Mouse (Mus musculus) neural tube, embryonic 14.5 days (tissue): ENCODE data around the gene Tle4. TPM values are rescaled to one million over a fixed set of nuclear protein-coding genes. Genes with fewer than 3 reads are reported as not detected.
A peak's percentile ranks its signal among the peaks of the same experiment; 100 is the strongest.

Experiments used
- ATAC-seq: fragments of 200-750 bp; cut with Nextera tagmentation; 2 replicates; pipeline ENCODE4 v1.8.0; 2017; ENCODE audit warnings: low read depth, mild to moderate bottlenecking, moderate TSS enrichment, moderate library complexity
- H3K27ac ChIP-seq: fragments of 300-500 bp; sonication (generic); 2 replicates; pipeline ENCODE4 v1.5.1; 2014; ENCODE audit warnings: low read depth, mild to moderate bottlenecking, control low read depth, low read length, moderate library complexity, mixed read lengths
- H3K27me3 ChIP-seq: fragments of 300-500 bp; sonication (generic); 2 replicates; pipeline ENCODE4 v1.6.1; 2014; ENCODE audit warnings: low read length; ENCODE audit not compliant: control insufficient read depth, insufficient read depth
- H3K36me3 ChIP-seq: fragments of 300-500 bp; sonication (generic); 2 replicates; pipeline ENCODE4 v1.6.1; 2014; ENCODE audit warnings: low read length, mixed read lengths; ENCODE audit not compliant: control insufficient read depth, insufficient read depth
- H3K4me1 ChIP-seq: fragments of 300-500 bp; sonication (generic); 2 replicates; pipeline ENCODE4 v1.6.1; 2014; ENCODE audit warnings: low read length; ENCODE audit not compliant: control insufficient read depth, insufficient read depth
- H3K4me2 ChIP-seq: fragments of 300-500 bp; sonication (generic); 2 replicates; pipeline ENCODE4 v1.6.1; 2014; ENCODE audit warnings: mild to moderate bottlenecking, low read depth, low read length, control low read depth
- H3K4me3 ChIP-seq: fragments of 300-500 bp; sonication (generic); 2 replicates; pipeline ENCODE4 v1.5.1; 2014; ENCODE audit warnings: low read depth, low read length, control low read depth, mixed read lengths
- H3K9ac ChIP-seq: fragments of 300-500 bp; sonication (generic); replicated peaks from 2 replicates; pipeline ENCODE4 v1.6.1; 2014; ENCODE audit warnings: low read depth, mild to moderate bottlenecking, control low read depth, low read length, mixed read lengths
- H3K9me3 ChIP-seq: fragments of 300-500 bp; sonication (generic); 2 replicates; pipeline ENCODE4 v1.6.1; 2016; ENCODE audit warnings: low read length; ENCODE audit not compliant: control insufficient read depth
- WGBS: fragments of 180-500 bp; shearing (Covaris S2); extraction: QIAGEN DNeasy Blood & Tissue Kit; methylation state at CpG from one replicate; pipeline ENCODE4 v1.1.7; 2014; 5-methylcytosine and 5-hydroxymethylcytosine counted together
- polyA plus RNA-seq: library from polyadenylated mRNA; unstranded; fragments of >200 nt; fragmentation: Nextera tagmentation; extraction: Ambion mirVana; gene quantifications from 2 replicates; pipeline ENCODE4 v1.2.1, GENCODE M21; 2014

Gene Tle4
- polyA plus RNA-seq, 1 experiment from 2014 or later = 27.0 TPM

DNA sequence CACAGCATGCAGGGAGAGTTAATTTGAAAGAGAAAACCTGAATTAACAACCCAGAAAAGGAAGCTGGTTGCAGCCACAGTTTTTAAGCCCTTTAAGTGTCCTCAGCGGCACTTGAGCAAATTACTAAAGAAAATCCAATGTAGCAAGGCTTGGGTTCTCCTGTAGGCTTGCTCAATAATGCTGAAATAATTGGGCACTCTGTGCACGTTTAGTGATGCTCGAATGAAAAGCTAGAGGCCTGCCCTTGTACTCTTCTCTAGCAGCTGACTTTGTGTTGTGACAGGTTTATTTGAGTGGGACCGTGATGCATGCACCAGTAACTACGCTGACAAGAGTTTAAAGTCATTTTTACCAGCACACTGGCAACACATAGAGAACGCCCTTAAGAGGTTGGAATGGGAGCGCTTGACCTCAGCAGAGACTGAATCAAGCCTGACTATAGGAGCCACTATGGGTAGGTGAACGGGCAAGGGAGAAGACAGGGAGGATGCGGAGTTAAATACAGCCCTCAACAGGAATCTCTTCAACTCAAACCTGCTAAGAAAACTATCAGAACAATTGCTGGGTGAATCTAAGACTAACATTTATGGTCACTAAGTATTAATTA lies 79.3 kb downstream of the Tle4 start:
- Histone ChIP-seq H3K27ac (no peak overlapping the region), H3K4me2 (no peak overlapping the region), H3K36me3 (no peaks in the 10 kb centered on the region), H3K27me3 (no peaks in the 10 kb centered on the region), H3K9me3 (no peaks in the 10 kb centered on the region), H3K4me1 (peaks cover 4% of the 10 kb centered on the region; the same call in 1 of the 2 replicates), H3K4me3 (no peak overlapping the region), H3K9ac (no peak overlapping the region)
- ATAC-seq = peak; percentile 69; the same call in 1 of the 2 replicates
- 26% methylated on average over 9 of the region's 9 CpGs for WGBS

GRCm38 (mm10) chr19:14516420-14516819 lies 81.4 kb downstream of the Tle4 start:
- H3K36me3 ChIP-seq = no peaks in the 10 kb centered on the region
- no peak overlapping the region for H3K27ac ChIP-seq
- no peak for ATAC-seq
- H3K4me1 ChIP-seq = peaks cover 4% of the 10 kb centered on the region; the same call in 1 of the 2 replicates
- H3K4me3 ChIP-seq = no peak overlapping the region
- no peak overlapping the region for H3K9ac ChIP-seq
- 100% methylated on average over 1 of the region's 1 CpGs for WGBS
- no peaks in the 10 kb centered on the region for H3K27me3 ChIP-seq
- no peak overlapping the region for H3K4me2 ChIP-seq
- H3K9me3 ChIP-seq = no peaks in the 10 kb centered on the region

- Histone ChIP-seq H3K36me3 (no peaks in the 10 kb centered on the region), H3K4me2 (no peak overlapping the region), H3K9me3 (no peaks in the 10 kb centered on the region), H3K4me3 (no peak overlapping the region), H3K4me1 (peaks cover 22% of the 10 kb centered on the region), H3K27me3 (no peaks in the 10 kb centered on the region), H3K27ac (no peak overlapping the region), H3K9ac (no peak overlapping the region)
- ATAC-seq = no peak
- 27% methylated on average over 4 of the region's 4 CpGs for WGBS
These were observed 89.0 kb downstream of the Tle4 start for GRCm38 (mm10) chr19:14508819-14509218.

- Histone ChIP-seq H3K27me3 (no peaks in the 10 kb centered on the region), H3K4me3 (no peak overlapping the region), H3K9me3 (no peaks in the 10 kb centered on the region), H3K4me1 (peaks cover 25% of the 10 kb centered on the region), H3K27ac (no peak overlapping the region), H3K36me3 (no peaks in the 10 kb centered on the region), H3K4me2 (no peak overlapping the region), H3K9ac (no peak overlapping the region)
- no peak for ATAC-seq
- WGBS = 70% methylated on average over 2 of the region's 2 CpGs
These were observed 89.9 kb downstream of the Tle4 start for GRCm38 (mm10) chr19:14507911-14508310.

- Histone ChIP-seq H3K27ac (no peak overlapping the region), H3K4me3 (no peak overlapping the region), H3K27me3 (no peaks in the 10 kb centered on the region), H3K9ac (no peak overlapping the region), H3K4me1 (peaks cover 32% of the 10 kb centered on the region), H3K9me3 (no peaks in the 10 kb centered on the region), H3K4me2 (no peak overlapping the region), H3K36me3 (no peaks in the 10 kb centered on the region)
- WGBS = 50% methylated on average over 3 of the region's 3 CpGs
- no peak for ATAC-seq
These were observed 90.8 kb downstream of the Tle4 start for GRCm38 (mm10) chr19:14506875-14507670.

DNA sequence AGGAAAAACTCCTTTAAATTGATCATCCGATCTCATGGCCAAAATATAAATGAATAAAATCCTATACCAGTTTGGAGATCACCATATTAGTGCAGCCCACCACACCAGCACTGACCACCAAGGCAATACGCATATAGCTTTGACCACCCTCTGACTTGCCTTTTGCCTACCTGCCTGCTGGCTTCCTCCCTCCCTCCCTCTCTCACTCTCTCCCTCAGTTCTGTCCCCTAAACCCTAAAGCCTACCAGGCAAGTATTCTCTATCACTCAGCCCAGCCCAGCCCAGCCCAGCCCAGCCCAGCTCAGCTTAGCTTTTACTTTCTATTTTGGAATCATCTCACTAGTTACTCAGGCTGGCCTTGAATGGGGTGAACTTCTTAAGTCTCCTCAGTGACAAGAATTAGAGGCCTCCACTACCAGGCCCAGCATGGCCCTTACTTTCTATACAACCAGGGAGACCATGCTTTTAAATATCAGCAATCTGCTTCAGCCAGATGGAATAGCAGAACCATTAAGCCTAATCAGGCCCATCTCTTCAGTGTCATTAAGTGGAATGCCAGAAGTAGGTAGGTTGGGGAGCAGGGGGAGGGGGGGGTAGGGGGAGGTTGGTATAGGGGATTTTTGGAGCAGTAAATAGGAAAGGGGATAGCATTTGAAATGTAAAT lies 91.8 kb downstream of the Tle4 start:
- H3K4me2 ChIP-seq = 0 out of 2 replicates have a peak overlapping the region, but pooled peaks have one; percentile 3
- peak overlapping the region; percentile 44; the same call in 1 of the 2 replicates for H3K27ac ChIP-seq
- ATAC-seq = peak; percentile 49
- H3K9ac ChIP-seq = no peak overlapping the region
- 70% methylated on average over 2 of the region's 2 CpGs for WGBS
- no peak overlapping the region for H3K4me3 ChIP-seq
- H3K36me3 ChIP-seq = no peaks in the 10 kb centered on the region
- H3K9me3 ChIP-seq = no peaks in the 10 kb centered on the region
- peaks cover 33% of the 10 kb centered on the region for H3K4me1 ChIP-seq
- no peaks in the 10 kb centered on the region for H3K27me3 ChIP-seq

DNA sequence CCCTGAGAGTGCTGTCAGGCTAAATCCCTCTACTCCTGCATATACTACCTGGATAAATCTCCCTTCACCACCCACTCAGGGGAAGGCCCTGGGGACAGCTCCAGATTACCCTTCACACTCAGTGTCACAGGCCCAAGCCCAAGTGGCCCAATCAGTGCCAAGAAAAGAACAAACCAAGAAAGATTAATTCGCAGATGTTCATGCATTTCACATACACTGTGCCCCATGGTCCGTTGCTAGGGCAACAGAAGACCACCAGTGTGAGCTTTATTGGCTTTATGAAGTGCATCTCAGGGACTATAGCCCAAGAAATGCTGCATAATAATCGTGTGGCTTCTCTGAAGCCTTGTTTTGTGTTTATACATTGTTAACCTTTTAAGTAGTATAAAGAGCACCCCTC lies 92.5 kb downstream of the Tle4 start:
- H3K27me3 ChIP-seq = no peaks in the 10 kb centered on the region
- H3K9ac ChIP-seq = no peak overlapping the region
- H3K36me3 ChIP-seq = no peaks in the 10 kb centered on the region
- peak; percentile 84 for ATAC-seq
- H3K27ac ChIP-seq = peak overlapping the region; percentile 34; the same call in 1 of the 2 replicates
- 21% methylated on average over 3 of the region's 3 CpGs for WGBS
- H3K9me3 ChIP-seq = no peaks in the 10 kb centered on the region
- H3K4me1 ChIP-seq = peaks cover 33% of the 10 kb centered on the region
- H3K4me2 ChIP-seq = peak overlapping the region; percentile 3; the same call in 1 of the 2 replicates
- H3K4me3 ChIP-seq = no peak overlapping the region

DNA sequence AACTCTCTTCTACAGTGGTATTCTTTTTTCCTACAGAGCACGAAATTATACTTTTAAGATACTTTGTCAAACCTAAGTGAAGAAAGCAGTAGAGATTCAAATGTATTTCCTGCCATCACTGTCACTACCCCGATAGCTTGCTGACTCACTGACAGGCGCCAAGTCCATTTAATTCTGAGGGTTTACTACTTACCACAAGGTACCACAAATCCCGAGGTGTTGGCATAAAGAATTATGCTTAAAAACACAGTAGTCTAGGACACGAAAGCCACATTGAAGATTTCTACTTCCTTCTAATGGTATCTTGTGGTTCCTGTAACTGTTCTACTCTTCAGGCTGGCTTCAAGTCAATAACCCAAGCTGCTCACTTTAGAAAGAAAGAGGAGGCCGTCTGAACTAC lies 94.0 kb downstream of the Tle4 start:
- no peak overlapping the region for H3K4me2 ChIP-seq
- 87% methylated on average over 6 of the region's 6 CpGs for WGBS
- no peak overlapping the region for H3K27ac ChIP-seq
- H3K4me1 ChIP-seq = peaks cover 37% of the 10 kb centered on the region
- H3K4me3 ChIP-seq = no peak overlapping the region
- H3K9me3 ChIP-seq = no peaks in the 10 kb centered on the region
- no peaks in the 10 kb centered on the region for H3K27me3 ChIP-seq
- no peak for ATAC-seq
- no peaks in the 10 kb centered on the region for H3K36me3 ChIP-seq
- no peak overlapping the region for H3K9ac ChIP-seq

- no peak for ATAC-seq
These were observed 95.6 kb downstream of the Tle4 start for GRCm38 (mm10) chr19:14502234-14502633.

More at GRCm38 (mm10) chr19:14502234-14502633, 95.6 kb downstream of the Tle4 start:
- Histone ChIP-seq H3K9me3 (no peaks in the 10 kb centered on the region), H3K4me1 (peaks cover 37% of the 10 kb centered on the region), H3K27ac (no peak overlapping the region), H3K9ac (no peak overlapping the region), H3K36me3 (no peaks in the 10 kb centered on the region), H3K4me3 (no peak overlapping the region), H3K27me3 (no peaks in the 10 kb centered on the region), H3K4me2 (no peak overlapping the region)
- WGBS = 17% methylated on average over 7 of the region's 7 CpGs
